Mouse (Mus musculus) erythroblast, embryonic 14.5 days (primary cell): ENCODE results near the gene Rpl26.

Experiments used
- GATA1 ChIP-seq: IDR thresholded peaks from 2 replicates; pipeline ENCODE4 v1.6.1; 2012; ENCODE audit warnings: low read length, inconsistent platforms, mixed read lengths
- TAL1 ChIP-seq: IDR thresholded peaks from 3 replicates; pipeline ENCODE4 v1.6.1; 2012; ENCODE audit warnings: low read length, inconsistent platforms, mixed read lengths

DNA sequence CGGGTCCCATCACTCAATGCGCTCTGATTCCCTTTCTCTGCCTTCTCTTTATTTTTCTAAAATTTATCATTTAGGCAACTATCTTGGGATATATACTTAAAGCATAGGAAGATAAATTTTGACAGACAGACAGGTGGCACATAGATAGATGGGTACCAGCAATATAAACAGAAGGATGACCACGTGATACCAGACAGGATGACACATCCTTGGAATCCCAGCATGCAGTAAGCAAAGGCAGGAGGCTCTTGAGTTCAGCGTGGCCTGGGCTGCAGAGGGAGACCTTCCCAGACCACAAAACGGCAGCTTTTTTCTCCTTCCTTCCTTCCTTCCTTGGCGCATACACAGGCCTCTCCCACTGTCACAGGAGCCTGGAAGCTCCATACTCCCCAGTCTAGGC lies 3.5 kb upstream of the Rpl26 start:
- TF ChIP-seq TAL1 (no peak), GATA1 (no peak)
